Mouse (Mus musculus) limb, embryonic 14.5 days (tissue): ENCODE results near the gene Cobl. TPM values are rescaled to one million over a fixed set of nuclear protein-coding genes. Genes with fewer than 3 reads are reported as not detected.
A peak's percentile ranks its signal among the peaks of the same experiment; 100 is the strongest.

Source experiments
- ATAC-seq: fragments of 200-750 bp; cut with Nextera tagmentation; 2 replicates; pipeline ENCODE4 v1.8.0; 2017; ENCODE audit warnings: low read depth, moderate number of reproducible peaks, moderate TSS enrichment; ENCODE audit not compliant: low FRiP score
- DNase-seq: peaks from one replicate; pipeline ENCODE4 v3.0.0-alpha.2; 2015; ENCODE audit warnings: low spot score
- H3K27ac ChIP-seq: fragments of 300-500 bp; sonication (generic); replicated peaks from 2 replicates; pipeline ENCODE4 v1.5.1; 2014; ENCODE audit warnings: low read depth, mild to moderate bottlenecking, low read length, moderate library complexity, mixed read lengths
- H3K27me3 ChIP-seq: fragments of 300-500 bp; sonication (generic); 2 replicates; pipeline ENCODE4 v1.6.1; 2014; ENCODE audit warnings: low read length, mixed read lengths; ENCODE audit not compliant: control insufficient read depth, insufficient read depth
- H3K36me3 ChIP-seq: fragments of 300-500 bp; sonication (generic); 2 replicates; pipeline ENCODE4 v1.6.1; 2014; ENCODE audit warnings: mild to moderate bottlenecking, low read length, moderate library complexity, mixed read lengths; ENCODE audit not compliant: control insufficient read depth, insufficient read depth
- H3K4me1 ChIP-seq: fragments of 300-500 bp; sonication (generic); 2 replicates; pipeline ENCODE4 v1.6.1; 2014; ENCODE audit warnings: antibody characterized with exemption, low read length, mixed read lengths; ENCODE audit not compliant: control insufficient read depth, insufficient read depth
- H3K4me2 ChIP-seq: fragments of 300-500 bp; sonication (generic); replicated peaks from 2 replicates; pipeline ENCODE4 v1.6.1; 2014; ENCODE audit warnings: low read depth, mild to moderate bottlenecking, low read length, moderate library complexity; ENCODE audit not compliant: severe bottlenecking
- H3K4me3 ChIP-seq: fragments of 300-500 bp; sonication (generic); replicated peaks from 2 replicates; pipeline ENCODE4 v1.5.1; 2014; ENCODE audit warnings: low read length
- H3K9ac ChIP-seq: fragments of 300-500 bp; sonication (generic); 2 replicates; pipeline ENCODE4 v1.6.1; 2014; ENCODE audit warnings: mild to moderate bottlenecking, low read depth, low read length, moderate library complexity; ENCODE audit not compliant: severe bottlenecking
- H3K9me3 ChIP-seq: fragments of 300-500 bp; sonication (generic); 2 replicates; pipeline ENCODE4 v1.6.1; 2016; ENCODE audit warnings: low read length; ENCODE audit not compliant: control insufficient read depth
- POLR2A ChIP-seq: fragments of 200-500 bp; IDR thresholded peaks from 2 replicates; pipeline ENCODE4 v1.8.0; 2012; ENCODE audit warnings: inconsistent platforms, mild to moderate bottlenecking, moderate library complexity, borderline replicate concordance; ENCODE audit not compliant: insufficient read depth, insufficient read length; ENCODE audit errors: extremely low read depth
- WGBS: fragments of 180-500 bp; shearing (Covaris S2); extraction: QIAGEN DNeasy Blood & Tissue Kit; methylation state at CpG from one replicate; pipeline ENCODE4 v1.1.7; 2014; 5-methylcytosine and 5-hydroxymethylcytosine counted together
- polyA plus RNA-seq, 2 experiments: library from polyadenylated mRNA; depleted of rRNA in 1 of 2; stranded (reverse) in 1 of 2; unstranded in 1 of 2; fragments of >200 nt; fragmentation: Nextera tagmentation in 1 of 2; extraction: Ambion mirVana in 1 of 2; gene quantifications; 2 replicates each; pipeline versions ENCODE4 v1.2.1 to v1.2.3; 2012 to 2014

The Cobl gene
- polyA plus RNA-seq, 2 experiments = 22.2 to 31.3 TPM

GRCm38 (mm10) chr11:12459781-12460581 lies 4.8 kb downstream of the Cobl start:
- DNase-seq = no peak
- Histone ChIP-seq H3K4me2 (no peak overlapping the region), H3K9ac (no peak overlapping the region), H3K4me3 (no peak overlapping the region), H3K4me1 (no peaks in the 10 kb centered on the region), H3K36me3 (no peaks in the 10 kb centered on the region), H3K9me3 (no peaks in the 10 kb centered on the region), H3K27me3 (peaks cover 13% of the 10 kb centered on the region; the same call in 1 of the 2 replicates), H3K27ac (no peak overlapping the region)
- 69% methylated on average over 7 of the region's 7 CpGs for WGBS
- no peak for TF ChIP-seq POLR2A
- ATAC-seq = no peak

GRCm38 (mm10) chr11:12458814-12459213 lies 5.9 kb downstream of the Cobl start:
- no peak overlapping the region for H3K9ac ChIP-seq
- H3K27me3 ChIP-seq = peaks cover 4% of the 10 kb centered on the region; the same call in 1 of the 2 replicates
- WGBS = 73% methylated on average over 3 of the region's 3 CpGs
- TF ChIP-seq POLR2A = no peak
- no peaks in the 10 kb centered on the region for H3K4me1 ChIP-seq
- H3K4me3 ChIP-seq = no peak overlapping the region
- no peaks in the 10 kb centered on the region for H3K9me3 ChIP-seq
- no peak for DNase-seq
- no peak for ATAC-seq
- no peaks in the 10 kb centered on the region for H3K36me3 ChIP-seq
- no peak overlapping the region for H3K27ac ChIP-seq
- no peak overlapping the region for H3K4me2 ChIP-seq

- Histone ChIP-seq H3K27ac (no peak overlapping the region), H3K27me3 (no peaks in the 10 kb centered on the region; the same call in 1 of the 2 replicates), H3K9ac (no peak overlapping the region), H3K4me3 (no peak overlapping the region), H3K4me1 (no peaks in the 10 kb centered on the region), H3K4me2 (no peak overlapping the region), H3K36me3 (no peaks in the 10 kb centered on the region), H3K9me3 (no peaks in the 10 kb centered on the region)
- no peak for TF ChIP-seq POLR2A
- no peak for DNase-seq
- WGBS = 74% methylated on average over 2 of the region's 2 CpGs
- ATAC-seq = no peak
These were observed 6.4 kb downstream of the Cobl start for GRCm38 (mm10) chr11:12458392-12458791.

- no peak for ATAC-seq
These were observed 16.7 kb downstream of the Cobl start for GRCm38 (mm10) chr11:12448101-12448500.

GRCm38 (mm10) chr11:12445222-12445621 lies 19.5 kb downstream of the Cobl start:
- no peaks in the 10 kb centered on the region for H3K9me3 ChIP-seq
- H3K4me2 ChIP-seq = no peak overlapping the region
- H3K4me1 ChIP-seq = peaks cover 2% of the 10 kb centered on the region
- no peak overlapping the region for H3K9ac ChIP-seq
- H3K36me3 ChIP-seq = no peaks in the 10 kb centered on the region
- ATAC-seq (0 out of 2 replicates have a peak, but pooled peaks have one; percentile 37), DNase-seq (no peak)
- H3K27me3 ChIP-seq = no peaks in the 10 kb centered on the region
- 28% methylated on average over 2 of the region's 2 CpGs for WGBS
- TF ChIP-seq POLR2A = no peak
- no peak overlapping the region for H3K4me3 ChIP-seq
- no peak overlapping the region for H3K27ac ChIP-seq

More at GRCm38 (mm10) chr11:12448101-12448500, 16.7 kb downstream of the Cobl start:
- no peak overlapping the region for H3K4me3 ChIP-seq
- peaks cover 2% of the 10 kb centered on the region for H3K4me1 ChIP-seq
- no peak overlapping the region for H3K4me2 ChIP-seq
- no peak for DNase-seq
- no peaks in the 10 kb centered on the region for H3K9me3 ChIP-seq
- no peaks in the 10 kb centered on the region for H3K36me3 ChIP-seq
- no peak overlapping the region for H3K9ac ChIP-seq
- no peak overlapping the region for H3K27ac ChIP-seq
- no peaks in the 10 kb centered on the region for H3K27me3 ChIP-seq
- WGBS = 92% methylated on average over 3 of the region's 3 CpGs
- no peak for TF ChIP-seq POLR2A
